Mouse (Mus musculus) intestine, embryonic 15.5 days (tissue): ENCODE data around the gene Crygb. TPM values are rescaled to one million over a fixed set of nuclear protein-coding genes. Genes with fewer than 3 reads are reported as not detected.

Experiments used
- polyA plus RNA-seq: library from polyadenylated mRNA; unstranded; fragments of >200 nt; fragmentation: Nextera tagmentation; extraction: Ambion mirVana; gene quantifications from 2 replicates; pipeline ENCODE4 v1.2.1, GENCODE M21; 2015

Crygb gene
- polyA plus RNA-seq, 1 experiment from 2014 or later: not detected

Other genes with a start within 250 kb of the Crygb start
- gene Plekhm3, start 125.5 kb downstream of the Crygb start, polyA plus RNA-seq: 4.7 and 5.9 TPM in 2 replicates
- 0.49 and 2.0 TPM in 2 replicates for gene Akr1cl, start 49.5 kb downstream of the Crygb start, polyA plus RNA-seq
- not detected in 2 replicates for gene Cryge, start 31.1 kb downstream of the Crygb start, polyA plus RNA-seq
- not detected in 2 replicates for gene Crygd, start 18.8 kb downstream of the Crygb start, polyA plus RNA-seq
- gene Crygc, start 8.6 kb downstream of the Crygb start, polyA plus RNA-seq: not detected in 2 replicates
- gene Cryga, start 21.1 kb upstream of the Crygb start, polyA plus RNA-seq: not detected in 2 replicates
- gene Gm28845, start 37.3 kb upstream of the Crygb start, polyA plus RNA-seq: not detected in 2 replicates
- 0.13 and 0.28 TPM in 2 replicates for gene D630023F18Rik, start 40.9 kb upstream of the Crygb start, polyA plus RNA-seq
- 243 TPM in 2 replicates for gene Idh1, start 104.2 kb upstream of the Crygb start, polyA plus RNA-seq
- 8.3 and 8.6 TPM in 2 replicates for gene Pikfyve, start 104.4 kb upstream of the Crygb start, polyA plus RNA-seq
- gene Pth2r, start 199.8 kb upstream of the Crygb start, polyA plus RNA-seq: not detected in 2 replicates